Mouse (Mus musculus): ENCODE results near the gene Rere. TPM values are rescaled to one million over a fixed set of nuclear protein-coding genes. Genes with fewer than 3 reads are reported as not detected.

The Rere gene
- total and polyA plus RNA-seq, 2 experiments from 2014 or later = 25.9 to 32.9 TPM

- H3K9me3 ChIP-seq (ENCODE audit: low read length) = no peaks in the 10 kb centered on the region
- H3K9ac ChIP-seq (replicated peaks; ENCODE audit: low read length) = peak overlapping the region; percentile 72
- peaks cover 23% of the 10 kb centered on the region for H3K4me1 ChIP-seq (ENCODE audit: insufficient read depth, low read length)
- H3K36me3 ChIP-seq (ENCODE audit: insufficient read depth, low read length) = peaks cover 19% of the 10 kb centered on the region
- WGBS = 0% methylated on average over 21 of the region's 21 CpGs
- no peaks in the 10 kb centered on the region for H3K27me3 ChIP-seq (ENCODE audit: insufficient read depth, low read length)
- DNase-seq (ENCODE audit: low spot score) (peak; percentile 20), ATAC-seq (no peak)
- H3K27ac ChIP-seq = peak overlapping the region; percentile 96
- TF ChIP-seq CTCF (IDR thresholded peaks at IDR 0.05; ENCODE audit: low read depth) = no peak
- H3K4me2 ChIP-seq (ENCODE audit: low read depth, low read length) = peak overlapping the region; percentile 94
- H3K4me3 ChIP-seq (ENCODE audit: low read length) = peak overlapping the region; percentile 84
These were observed 43.6 kb upstream of the Rere start for GRCm38 (mm10) chr4:150237636-150238361.

- ATAC-seq = no peak
- DNase-seq (ENCODE audit: low spot score) = no peak
- Histone ChIP-seq H3K9ac (replicated peaks; ENCODE audit: low read length) (peak overlapping the region; percentile 72), H3K4me2 (ENCODE audit: low read depth, low read length) (peak overlapping the region; percentile 94), H3K4me1 (ENCODE audit: insufficient read depth, low read length) (peaks cover 23% of the 10 kb centered on the region), H3K9me3 (ENCODE audit: low read length) (no peaks in the 10 kb centered on the region), H3K4me3 (ENCODE audit: low read length) (peak overlapping the region; percentile 84), H3K36me3 (ENCODE audit: insufficient read depth, low read length) (peaks cover 22% of the 10 kb centered on the region), H3K27ac (peak overlapping the region; percentile 96; the same call in 1 of the 2 replicates), H3K27me3 (ENCODE audit: insufficient read depth, low read length) (no peaks in the 10 kb centered on the region)
- WGBS = 6% methylated on average over 3 of the region's 3 CpGs
- TF ChIP-seq CTCF (IDR thresholded peaks at IDR 0.05; ENCODE audit: low read depth) = no peak
These were observed 42.9 kb upstream of the Rere start for GRCm38 (mm10) chr4:150238433-150239086.

GRCm38 (mm10) chr4:150239087-150239480 lies 42.4 kb upstream of the Rere start:
- Histone ChIP-seq H3K9ac (replicated peaks; ENCODE audit: low read length) (no peak overlapping the region), H3K4me2 (ENCODE audit: low read depth, low read length) (peak overlapping the region; percentile 94), H3K27me3 (ENCODE audit: insufficient read depth, low read length) (no peaks in the 10 kb centered on the region), H3K4me3 (ENCODE audit: low read length) (peak overlapping the region; percentile 84; the same call in 1 of the 2 replicates), H3K27ac (no peak overlapping the region), H3K36me3 (ENCODE audit: insufficient read depth, low read length) (peaks cover 27% of the 10 kb centered on the region), H3K4me1 (ENCODE audit: insufficient read depth, low read length) (peaks cover 23% of the 10 kb centered on the region), H3K9me3 (ENCODE audit: low read length) (no peaks in the 10 kb centered on the region)
- DNase-seq (ENCODE audit: low spot score) (no peak), ATAC-seq (no peak)
- 35% methylated on average over 5 of the region's 5 CpGs for WGBS
- TF ChIP-seq CTCF (IDR thresholded peaks at IDR 0.05; ENCODE audit: low read depth) = no peak

GRCm38 (mm10) chr4:150239503-150239902 lies 41.9 kb upstream of the Rere start:
- 36% methylated on average over 6 of the region's 6 CpGs for WGBS

GRCm38 (mm10) chr4:150239951-150240368 lies 41.5 kb upstream of the Rere start:
- 11% methylated on average over 6 of the region's 6 CpGs for WGBS
- peaks cover 35% of the 10 kb centered on the region for H3K36me3 ChIP-seq (ENCODE audit: insufficient read depth, low read length)
- peak; percentile 100 for TF ChIP-seq CTCF (IDR thresholded peaks at IDR 0.05; ENCODE audit: low read depth)
- H3K9me3 ChIP-seq (ENCODE audit: low read length) = no peaks in the 10 kb centered on the region
- DNase-seq (ENCODE audit: low spot score) = peak; percentile 97
- H3K4me3 ChIP-seq (ENCODE audit: low read length) = no peak overlapping the region
- H3K4me2 ChIP-seq (ENCODE audit: low read depth, low read length) = peak overlapping the region; percentile 94
- peaks cover 18% of the 10 kb centered on the region for H3K4me1 ChIP-seq (ENCODE audit: insufficient read depth, low read length)
- H3K9ac ChIP-seq (replicated peaks; ENCODE audit: low read length) = no peak overlapping the region
- no peak overlapping the region for H3K27ac ChIP-seq
- ATAC-seq = no peak
- no peaks in the 10 kb centered on the region for H3K27me3 ChIP-seq (ENCODE audit: insufficient read depth, low read length)

More at GRCm38 (mm10) chr4:150239503-150239902, 41.9 kb upstream of the Rere start:
- H3K4me1 ChIP-seq (ENCODE audit: insufficient read depth, low read length) = peaks cover 20% of the 10 kb centered on the region
- DNase-seq (ENCODE audit: low spot score) = no peak
- no peak for TF ChIP-seq CTCF (IDR thresholded peaks at IDR 0.05; ENCODE audit: low read depth)
- peak overlapping the region; percentile 94 for H3K4me2 ChIP-seq (ENCODE audit: low read depth, low read length)
- H3K27ac ChIP-seq = no peak overlapping the region
- no peaks in the 10 kb centered on the region for H3K27me3 ChIP-seq (ENCODE audit: insufficient read depth, low read length)
- no peak for ATAC-seq
- no peak overlapping the region for H3K9ac ChIP-seq (replicated peaks; ENCODE audit: low read length)
- peaks cover 30% of the 10 kb centered on the region for H3K36me3 ChIP-seq (ENCODE audit: insufficient read depth, low read length)
- no peaks in the 10 kb centered on the region for H3K9me3 ChIP-seq (ENCODE audit: low read length)
- H3K4me3 ChIP-seq (ENCODE audit: low read length) = peak overlapping the region; percentile 1; the same call in 1 of the 2 replicates

- peaks cover 18% of the 10 kb centered on the region for H3K4me1 ChIP-seq (ENCODE audit: insufficient read depth, low read length)
- no peak for TF ChIP-seq CTCF (IDR thresholded peaks at IDR 0.05; ENCODE audit: low read depth)
- no peak for DNase-seq (ENCODE audit: low spot score)
- 79% methylated on average over 1 of the region's 1 CpGs for whole genome bisulfite sequencing
- H3K9me3 ChIP-seq (ENCODE audit: low read length) = no peaks in the 10 kb centered on the region
- no peak overlapping the region for H3K4me2 ChIP-seq (ENCODE audit: low read depth, low read length)
- peaks cover 38% of the 10 kb centered on the region for H3K36me3 ChIP-seq (ENCODE audit: insufficient read depth, low read length)
- H3K27me3 ChIP-seq (ENCODE audit: insufficient read depth, low read length) = no peaks in the 10 kb centered on the region
- H3K27ac ChIP-seq = no peak overlapping the region
- H3K4me3 ChIP-seq (ENCODE audit: low read length) = no peak overlapping the region
- H3K9ac ChIP-seq (replicated peaks; ENCODE audit: low read length) = no peak overlapping the region
- ATAC-seq = no peak
These were observed 41.0 kb upstream of the Rere start for GRCm38 (mm10) chr4:150240381-150240886.
